Mouse (Mus musculus) Patski (cell line): Measurements from ENCODE around the gene Aggf1. TPM values are rescaled to one million over a fixed set of nuclear protein-coding genes. Genes with fewer than 3 reads are reported as not detected.

Source experiments
- ATAC-seq: fragments of 100-300 bp; one replicate; pipeline ENCODE4 v1.8.0; 2021
- CTCF ChIA-PET: fragments of 350-600 bp; sonication (Branson Sonifier 250); formaldehyde crosslinking; loops from one replicate; lab custom pipeline; 2022; ENCODE audit warnings: inconsistent platforms; lab: Charles Lee
- POLR2A ChIA-PET: fragments of 350-600 bp; sonication (Branson Sonifier 250); formaldehyde crosslinking; loops from one replicate; lab custom pipeline; 2022; ENCODE audit warnings: antibody characterized with exemption, inconsistent platforms; lab: Charles Lee
- DNase-seq: peaks from one replicate; pipeline ENCODE4 v3.0.0-alpha.2; 2011; ENCODE audit warnings: low read depth, low spot score
- H3K27me3 ChIP-seq: fragments of 371-371 bp; one replicate; pipeline ENCODE4 v1.5.1; 2021
- CTCF ChIP-seq: fragments of 100-300 bp; IDR thresholded peaks from one replicate; pipeline ENCODE4 v1.5.1; 2021
- in situ Hi-C: fragments of 300-500 bp; cut with MboI; formaldehyde crosslinking; loops from 3 replicates; pipeline ENCODE4 v1.11.1; 2018; ENCODE audit warnings: low pct_unique_long_range_greater_than_20kb, mixed read lengths
- polyA plus RNA-seq: library from polyadenylated mRNA; unstranded; gene quantifications from one replicate; pipeline ENCODE4 v1.2.3, GENCODE M21; 2021

Gene Aggf1
- 46.6 TPM for polyA plus RNA-seq

GRCm38 (mm10) chr13:95374701-95375553 lies at the start of gene Aggf1:
Gene Aggf1, minus strand, starts transcription at chr13:95375352.
- in situ Hi-C loops, result no loop called here
- peak; percentile 62 for DNase-seq
- no peak for TF ChIP-seq CTCF
- ChIA-PET CTCF (interaction anchor here (1.1 to 1.4 kb wide), 2 partner anchors 8 to 19 kb away, joined by 3 to 5 read pairs; no protein-coding TSS in a partner anchor), POLR2A (interaction anchor here (0.6 to 1.2 kb wide), 2 partner anchors 207 to 346 kb away, joined by 3 to 5 read pairs; no protein-coding TSS in a partner anchor)
- H3K27me3 ChIP-seq, result no peaks in the 10 kb centered on the region
- peak; percentile 91 for ATAC-seq

- no peak for DNase-seq
- no peak for TF ChIP-seq CTCF
- in situ Hi-C loops, result no loop called here
- no peak for ATAC-seq
- POLR2A ChIA-PET, result no interaction called here
- peaks cover 4% of the 10 kb centered on the region for H3K27me3 ChIP-seq
- CTCF ChIA-PET, result no interaction called here
Measured at GRCm38 (mm10) chr13:95424932-95425331, 49.8 kb upstream of the Aggf1 start.

GRCm38 (mm10) chr13:95419204-95419749 lies 44.1 kb upstream of the Aggf1 start:
- in situ Hi-C loops, result no loop called here

GRCm38 (mm10) chr13:95418575-95419203 lies 43.5 kb upstream of the Aggf1 start:
- no peak for DNase-seq
- POLR2A ChIA-PET, result no interaction called here
- in situ Hi-C loops, result no loop called here

More at GRCm38 (mm10) chr13:95419204-95419749, 44.1 kb upstream of the Aggf1 start:
- ATAC-seq (no peak), DNase-seq (no peak)
- no peak for TF ChIP-seq CTCF
- H3K27me3 ChIP-seq, result no peaks in the 10 kb centered on the region
- ChIA-PET CTCF (interaction anchor here (1.6 kb wide), 1 partner anchor 46 kb away, joined by 4 read pairs; no protein-coding TSS in a partner anchor), POLR2A (no interaction called here)

GRCm38 (mm10) chr13:95412257-95412656 lies 37.1 kb upstream of the Aggf1 start:
- peaks cover 5% of the 10 kb centered on the region for H3K27me3 ChIP-seq
- ChIA-PET POLR2A (no interaction called here), CTCF (no interaction called here)
- in situ Hi-C loops, result no loop called here
- ATAC-seq (no peak), DNase-seq (no peak)
- TF ChIP-seq CTCF, result no peak

More at GRCm38 (mm10) chr13:95418575-95419203, 43.5 kb upstream of the Aggf1 start:
- no peak for TF ChIP-seq CTCF
- CTCF ChIA-PET, result interaction anchor here (1.6 to 1.9 kb wide), 2 partner anchors 13 to 45 kb away, joined by 4 read pairs; no protein-coding TSS in a partner anchor
- no peak for ATAC-seq
- H3K27me3 ChIP-seq, result no peaks in the 10 kb centered on the region

- TF ChIP-seq CTCF, result no peak
Measured at GRCm38 (mm10) chr13:95393242-95393641, 18.1 kb upstream of the Aggf1 start.

GRCm38 (mm10) chr13:95389866-95390865 lies 15.0 kb upstream of the Aggf1 start:
- in situ Hi-C loops, result loop anchor here (5.0 kb wide), 2 partner anchors 92 to 332 kb away; no protein-coding TSS in a partner anchor
- peak; percentile 80 for TF ChIP-seq CTCF
- no peaks in the 10 kb centered on the region for H3K27me3 ChIP-seq
- ATAC-seq, result peak; percentile 71
- no peak for DNase-seq
- POLR2A ChIA-PET, result no interaction called here
- CTCF ChIA-PET, result interaction anchor here (0.8 kb wide), 1 partner anchor 115 kb away, joined by 3 read pairs; no protein-coding TSS in a partner anchor

More at GRCm38 (mm10) chr13:95393242-95393641, 18.1 kb upstream of the Aggf1 start:
- ATAC-seq (no peak), DNase-seq (no peak)
- in situ Hi-C loops, result loop anchor here (5.0 kb wide), 1 partner anchor 329 kb away; no protein-coding TSS in a partner anchor
- POLR2A ChIA-PET, result no interaction called here
- peaks cover 5% of the 10 kb centered on the region for H3K27me3 ChIP-seq
- CTCF ChIA-PET, result interaction anchor here (1.7 kb wide), 1 partner anchor 18 kb away, joined by 5 read pairs; the partner anchor contains the start of gene Aggf1

GRCm38 (mm10) chr13:95388226-95388625 lies 13.1 kb upstream of the Aggf1 start:
- TF ChIP-seq CTCF, result no peak
- in situ Hi-C loops, result loop anchor here (5.0 kb wide), 1 partner anchor 94 kb away; no protein-coding TSS in a partner anchor

GRCm38 (mm10) chr13:95382418-95382817 lies 7.3 kb upstream of the Aggf1 start:
- POLR2A ChIA-PET, result no interaction called here
- TF ChIP-seq CTCF, result no peak
- CTCF ChIA-PET, result no interaction called here
- no peak for DNase-seq
- in situ Hi-C loops, result no loop called here
- H3K27me3 ChIP-seq, result no peaks in the 10 kb centered on the region
- no peak for ATAC-seq

More at GRCm38 (mm10) chr13:95388226-95388625, 13.1 kb upstream of the Aggf1 start:
- ChIA-PET CTCF (no interaction called here), POLR2A (no interaction called here)
- DNase-seq, result no peak
- no peak for ATAC-seq
- no peaks in the 10 kb centered on the region for H3K27me3 ChIP-seq
